Mouse (Mus musculus) spleen, adult 2 months (tissue): ENCODE measurements around the gene Ces3a. TPM values are rescaled to one million over a fixed set of nuclear protein-coding genes. Genes with fewer than 3 reads are reported as not detected.

Source experiments
- DNase-seq, 2 experiments: peaks; one replicate each; pipeline versions ENCODE4 v3.0.0 to v3.0.0-alpha.2; 2012 to 2021; ENCODE audit warnings: low spot score in 2 of 2, low read depth in 1 of 2
- H3K27ac ChIP-seq: fragments of 200-500 bp; 2 replicates; pipeline ENCODE4 v1.5.1; 2012; ENCODE audit warnings: low read length, inconsistent platforms; ENCODE audit not compliant: insufficient read depth
- H3K27me3 ChIP-seq: fragments of 200-500 bp; 2 replicates; pipeline ENCODE4 v1.6.1; 2012; ENCODE audit warnings: mild to moderate bottlenecking, moderate library complexity, low read length, inconsistent platforms; ENCODE audit not compliant: control insufficient read depth, insufficient read depth
- H3K36me3 ChIP-seq: fragments of 200-500 bp; 2 replicates; pipeline ENCODE4 v1.6.1; 2012; ENCODE audit warnings: mild to moderate bottlenecking, low read length, inconsistent platforms; ENCODE audit not compliant: control insufficient read depth, insufficient read depth
- H3K4me1 ChIP-seq: fragments of 200-500 bp; 2 replicates; pipeline ENCODE4 v1.6.1; 2011; ENCODE audit warnings: inconsistent platforms; ENCODE audit not compliant: control insufficient read depth, insufficient read depth, insufficient read length
- H3K4me3 ChIP-seq: fragments of 200-500 bp; 2 replicates; pipeline ENCODE4 v1.5.1; 2011; ENCODE audit warnings: mild to moderate bottlenecking, inconsistent platforms; ENCODE audit not compliant: insufficient read depth, insufficient read length; ENCODE audit errors: extremely low read depth
- CTCF ChIP-seq: fragments of 200-500 bp; IDR thresholded peaks from 2 replicates; pipeline ENCODE4 v1.5.1; 2011; ENCODE audit warnings: mild to moderate bottlenecking, inconsistent platforms; ENCODE audit not compliant: insufficient read depth, insufficient read length, insufficient replicate concordance; ENCODE audit errors: extremely low read depth
- POLR2A ChIP-seq: fragments of 200-500 bp; IDR thresholded peaks from 2 replicates; pipeline ENCODE4 v1.6.1; 2011; ENCODE audit warnings: low read depth, low read length, inconsistent platforms
- WGBS: fragments of 180-500 bp; shearing (Covaris S2); methylation state at CpG from one replicate; pipeline ENCODE4 v1.1.7; 2018; 5-methylcytosine and 5-hydroxymethylcytosine counted together
- polyA plus RNA-seq: library from polyadenylated mRNA; depleted of rRNA; stranded (reverse); fragments of >200 nt; gene quantifications from 2 replicates; pipeline ENCODE4 v1.2.3, GENCODE M21; 2012; rRNA removed

Ces3a gene
- not detected in 2 replicates for polyA plus RNA-seq

DNA sequence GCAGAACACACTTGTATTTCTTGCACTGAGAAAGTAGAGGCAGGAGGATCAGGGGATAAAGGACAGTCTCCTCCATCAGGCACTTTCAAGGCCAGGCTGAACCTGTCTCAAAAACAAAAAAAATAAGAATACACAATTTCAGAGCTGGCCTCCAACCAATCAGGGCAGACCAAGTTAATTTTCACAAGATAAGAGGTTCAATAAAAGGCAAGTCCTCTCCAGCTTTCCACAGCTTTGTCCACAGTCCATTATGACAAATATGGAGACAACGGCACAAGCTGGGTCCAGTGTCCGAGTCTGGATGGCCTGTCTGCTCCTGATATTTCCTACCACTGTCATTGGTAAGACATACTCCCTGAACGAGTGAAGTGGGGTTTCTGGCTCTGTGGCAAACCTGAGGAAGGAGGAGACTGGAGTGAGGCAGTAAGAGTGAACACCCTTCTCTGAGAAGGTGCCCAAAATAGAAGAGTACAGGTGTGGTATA, at the start of gene Ces3a:
Gene Ces3a, plus strand, starts transcription at position 231 of the 484 bp plus-strand sequence.
- no peaks in the 10 kb centered on the region for H3K27me3 ChIP-seq
- no peaks in the 10 kb centered on the region for H3K4me1 ChIP-seq
- no peak for TF ChIP-seq POLR2A
- TF ChIP-seq CTCF, result no peak
- H3K36me3 ChIP-seq, result no peaks in the 10 kb centered on the region
- no peak for DNase-seq
- WGBS, result 79% methylated on average over 3 of the region's 3 CpGs
- H3K27ac ChIP-seq, result no peak within 1 kb of the TSS
- H3K4me3 ChIP-seq, result no peak within 1 kb of the TSS

DNA sequence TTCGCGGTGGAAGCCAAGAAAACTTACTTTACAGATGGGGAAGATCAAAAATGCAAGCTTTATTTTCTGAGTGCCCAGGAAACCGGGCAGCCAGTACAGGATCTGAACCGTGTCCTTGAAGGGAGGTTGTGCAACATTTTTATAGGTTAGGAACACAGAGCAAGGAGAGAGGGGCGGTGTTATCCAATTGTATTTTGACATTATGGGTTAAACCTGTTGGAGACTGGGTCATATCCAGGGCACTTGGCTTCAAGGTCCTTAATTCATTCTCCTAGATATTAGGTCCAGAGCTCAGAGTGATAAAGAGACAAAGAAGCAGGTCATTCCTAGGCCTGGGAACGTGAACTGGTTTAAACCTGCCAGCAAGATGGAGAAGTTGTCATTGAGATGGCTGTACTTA, 49.2 kb upstream of the Ces3a start:
- TF ChIP-seq POLR2A (no peak), CTCF (no peak)
- no peaks in the 10 kb centered on the region for H3K4me1 ChIP-seq
- DNase-seq, result no peak
- H3K27ac ChIP-seq, result no peak overlapping the region
- no peaks in the 10 kb centered on the region for H3K36me3 ChIP-seq
- no peaks in the 10 kb centered on the region for H3K27me3 ChIP-seq
- no peak overlapping the region for H3K4me3 ChIP-seq
- WGBS, result 83% methylated on average over 6 of the region's 6 CpGs

- Histone ChIP-seq H3K27ac (no peak within 1 kb of the TSS), H3K36me3 (no peaks in the 10 kb centered on the region), H3K4me1 (no peaks in the 10 kb centered on the region), H3K27me3 (no peaks in the 10 kb centered on the region), H3K4me3 (no peak within 1 kb of the TSS)
- no peak for TF ChIP-seq POLR2A
- TF ChIP-seq CTCF, result no peak
- no peak for DNase-seq
- WGBS, result 62% methylated on average over 7 of the region's 7 CpGs
These were observed 47.8 kb upstream of the Ces3a start, which contains the start of gene Ces2h for GRCm38 (mm10) chr8:105000586-105000985. Gene Ces2h (plus strand): TSS chr8:105000853.

- no peak for DNase-seq
- H3K4me3 ChIP-seq, result no peak overlapping the region
- H3K27me3 ChIP-seq, result no peaks in the 10 kb centered on the region
- no peaks in the 10 kb centered on the region for H3K36me3 ChIP-seq
- TF ChIP-seq POLR2A, result no peak
- TF ChIP-seq CTCF, result no peak
- no peak overlapping the region for H3K27ac ChIP-seq
- WGBS, result 81% methylated on average over 2 of the region's 2 CpGs
- H3K4me1 ChIP-seq, result no peaks in the 10 kb centered on the region
These were observed 38.4 kb upstream of the Ces3a start for GRCm38 (mm10) chr8:105010000-105010399.

GRCm38 (mm10) chr8:105011136-105011535, 37.3 kb upstream of the Ces3a start:
- no peaks in the 10 kb centered on the region for H3K4me1 ChIP-seq
- no peak overlapping the region for H3K4me3 ChIP-seq
- no peak for TF ChIP-seq CTCF
- no peak for TF ChIP-seq POLR2A
- DNase-seq, result no peak
- no peak overlapping the region for H3K27ac ChIP-seq
- H3K27me3 ChIP-seq, result no peaks in the 10 kb centered on the region
- WGBS, result 81% methylated on average over 12 of the region's 12 CpGs
- no peaks in the 10 kb centered on the region for H3K36me3 ChIP-seq

GRCm38 (mm10) chr8:105014391-105014790, 34.0 kb upstream of the Ces3a start:
- no peak for DNase-seq
- TF ChIP-seq POLR2A (no peak), CTCF (no peak)
- no peaks in the 10 kb centered on the region for H3K4me1 ChIP-seq
- H3K27me3 ChIP-seq, result no peaks in the 10 kb centered on the region
- H3K27ac ChIP-seq, result no peak overlapping the region
- 90% methylated on average over 5 of the region's 5 CpGs for WGBS
- H3K36me3 ChIP-seq, result no peaks in the 10 kb centered on the region
- H3K4me3 ChIP-seq, result no peak overlapping the region

DNA sequence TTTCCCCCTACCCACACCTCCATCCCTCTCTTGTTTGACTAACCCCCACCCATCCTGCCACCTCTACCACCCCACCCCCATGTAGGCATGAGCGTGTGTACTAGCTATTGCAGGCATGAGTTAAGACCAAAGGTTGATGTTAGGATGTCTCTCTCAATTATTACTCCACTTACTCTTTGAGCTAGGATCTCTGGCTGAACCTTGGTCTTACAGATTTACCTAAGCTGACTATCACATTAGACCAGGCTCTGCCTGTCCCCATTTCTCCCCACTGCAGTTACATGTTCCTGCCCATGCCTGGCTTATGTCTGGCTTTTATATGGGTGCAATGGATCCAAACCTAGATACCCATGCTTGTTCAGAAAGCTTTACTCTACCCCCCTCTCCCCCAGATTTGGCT, 26.4 kb upstream of the Ces3a start:
- H3K27ac ChIP-seq, result no peak overlapping the region
- 96% methylated on average over 1 of the region's 1 CpGs for WGBS

More for the DNA sequence above, 26.4 kb upstream of the Ces3a start:
- Histone ChIP-seq H3K27me3 (no peaks in the 10 kb centered on the region), H3K4me1 (no peaks in the 10 kb centered on the region), H3K4me3 (no peak overlapping the region), H3K36me3 (no peaks in the 10 kb centered on the region)
- no peak for DNase-seq
- no peak for TF ChIP-seq POLR2A
- no peak for TF ChIP-seq CTCF
